Mouse (Mus musculus): Measurements from ENCODE around the gene Bin2.

The Bin2 gene

GRCm38 (mm10) chr15:100670004-100670403, 651 bp upstream of the Bin2 start:
- TF ChIP-seq GATA4 (IDR thresholded peaks at IDR 0.05; ENCODE audit: insufficient replicate concordance, low read length), result no peak

DNA sequence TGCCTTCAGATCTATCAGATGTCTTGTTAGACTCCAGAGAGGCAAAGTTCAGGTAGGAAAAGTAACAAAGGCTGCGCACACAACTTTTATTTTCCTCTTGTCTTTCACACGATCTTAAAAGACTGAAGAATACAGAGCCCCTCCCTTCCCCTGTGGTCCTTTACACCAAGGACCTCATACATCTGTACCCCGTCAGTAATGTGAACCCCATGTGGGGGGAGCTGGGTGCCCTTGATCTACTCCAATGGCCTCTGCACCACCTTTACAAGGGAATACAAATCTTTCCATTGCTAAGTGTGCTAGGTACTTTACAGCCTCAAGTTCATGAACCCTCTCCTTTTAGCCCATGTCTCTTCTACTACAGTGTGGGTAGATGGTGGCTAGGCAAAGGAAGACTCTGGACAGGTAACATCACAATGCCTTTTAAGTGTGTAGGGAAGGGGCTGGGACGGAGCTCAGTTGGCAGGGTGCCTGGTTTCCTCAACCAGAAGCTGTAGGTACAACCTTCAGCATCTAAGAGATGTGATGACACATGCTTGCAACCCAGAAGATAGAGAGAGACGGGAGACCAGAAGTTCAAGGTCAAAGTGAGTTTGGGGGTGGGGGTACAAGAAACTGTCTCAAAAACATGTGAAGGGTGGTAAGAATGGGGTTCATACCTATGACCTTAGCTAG, 1.3 kb downstream of the Bin2 start:
- TF ChIP-seq GATA4 (IDR thresholded peaks at IDR 0.05; ENCODE audit: insufficient replicate concordance, low read length), result no peak

DNA sequence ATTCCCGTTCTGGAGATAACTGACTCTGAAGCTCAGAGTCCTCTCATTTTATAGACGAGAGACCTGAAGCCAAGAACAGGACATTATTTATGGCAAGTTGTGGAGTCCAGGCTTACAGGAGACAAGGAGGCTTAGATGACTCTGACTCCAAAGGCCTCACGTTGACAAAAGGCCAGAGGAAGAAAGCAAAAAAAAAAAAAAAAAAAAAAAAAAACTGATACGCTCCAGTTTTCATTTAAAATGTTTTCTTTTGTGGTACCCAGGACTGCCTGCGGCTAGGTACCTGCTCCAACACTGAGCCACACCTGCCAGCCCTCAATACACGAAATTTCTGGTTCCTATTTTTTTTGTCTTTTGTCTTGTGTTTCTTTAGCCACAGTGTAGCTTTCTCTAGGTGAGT, 1.9 kb downstream of the Bin2 start:
- TF ChIP-seq GATA4 (IDR thresholded peaks at IDR 0.05; ENCODE audit: insufficient replicate concordance, low read length), result no peak

- no peak for TF ChIP-seq GATA4 (IDR thresholded peaks at IDR 0.05; ENCODE audit: insufficient replicate concordance, low read length)
Measured at GRCm38 (mm10) chr15:100666851-100667250, 2.5 kb downstream of the Bin2 start.

DNA sequence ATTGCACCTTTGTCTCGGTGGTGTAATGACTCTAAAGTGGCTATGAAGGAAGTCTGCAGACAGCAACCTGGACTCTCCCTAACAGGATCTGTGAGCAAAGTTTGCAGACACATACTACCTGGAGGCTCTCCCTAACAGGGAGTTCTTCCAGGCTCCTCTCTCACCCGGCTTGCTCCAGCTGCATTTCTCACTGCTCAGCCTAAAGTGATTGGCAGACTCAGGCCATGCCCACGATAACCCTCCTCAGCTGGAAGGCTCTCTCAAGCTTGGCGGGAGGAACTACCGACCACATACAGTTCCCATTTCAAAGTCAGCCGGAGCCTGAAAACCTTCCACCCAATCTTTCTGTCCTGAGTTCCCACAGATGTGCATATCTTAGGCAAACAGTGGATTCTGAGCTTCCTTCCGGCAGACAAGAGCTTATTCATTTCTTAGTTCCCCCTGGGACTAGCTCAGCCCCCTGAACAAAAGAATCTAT, 3.1 kb downstream of the Bin2 start:
- no peak; the same call in 1 of the 2 replicates for TF ChIP-seq GATA4 (IDR thresholded peaks at IDR 0.05; ENCODE audit: insufficient replicate concordance, low read length)

- no peak for TF ChIP-seq GATA4 (IDR thresholded peaks at IDR 0.05; ENCODE audit: insufficient replicate concordance, low read length)
Measured at GRCm38 (mm10) chr15:100665411-100666218, 3.7 kb downstream of the Bin2 start.

GRCm38 (mm10) chr15:100664813-100665274, 4.5 kb downstream of the Bin2 start:
- TF ChIP-seq GATA4 (IDR thresholded peaks at IDR 0.05; ENCODE audit: insufficient replicate concordance, low read length), result no peak

DNA sequence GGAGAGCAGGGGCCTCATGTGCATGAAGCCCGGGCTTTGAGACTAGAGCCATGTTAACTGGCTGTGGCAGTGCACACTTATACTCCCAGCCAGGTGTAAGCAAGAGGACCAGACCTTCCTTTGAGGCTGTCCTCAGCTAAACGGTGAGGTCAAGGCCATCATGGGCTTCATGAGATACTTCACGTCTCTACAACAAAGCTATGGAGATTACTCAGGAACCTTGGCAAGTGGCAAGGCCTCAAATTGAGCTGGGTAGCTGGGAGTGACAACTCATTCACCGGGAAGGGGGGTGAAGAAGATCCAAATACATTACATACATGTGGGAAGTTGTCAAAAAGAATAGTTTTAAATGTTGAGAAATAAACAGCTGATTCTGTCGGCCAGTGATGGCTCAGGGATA, 8.5 kb downstream of the Bin2 start:
- no peak for TF ChIP-seq GATA4 (IDR thresholded peaks at IDR 0.05; ENCODE audit: insufficient replicate concordance, low read length)

DNA sequence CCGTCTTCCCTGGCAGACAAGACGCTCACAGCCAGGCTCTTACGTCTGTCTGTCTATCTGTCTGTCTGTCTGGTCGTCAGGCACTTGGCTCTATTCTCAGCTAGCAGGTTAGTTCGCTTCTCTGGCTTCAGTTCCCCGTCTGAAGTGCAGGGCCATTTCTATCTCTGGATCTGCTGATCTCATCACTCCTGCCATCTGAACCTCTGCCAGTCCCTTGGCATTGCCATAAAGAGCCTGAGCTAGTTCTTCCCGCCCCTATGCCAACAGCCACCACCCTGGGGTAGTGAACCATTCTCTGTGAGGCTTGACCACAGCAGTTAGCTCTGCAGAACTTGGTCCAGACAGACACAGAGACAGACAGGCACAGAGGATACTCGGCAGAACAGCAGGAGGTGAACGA, 9.0 kb downstream of the Bin2 start:
- peak; percentile 33; the same call in 1 of the 2 replicates for TF ChIP-seq GATA4 (IDR thresholded peaks at IDR 0.05; ENCODE audit: insufficient replicate concordance, low read length)

DNA sequence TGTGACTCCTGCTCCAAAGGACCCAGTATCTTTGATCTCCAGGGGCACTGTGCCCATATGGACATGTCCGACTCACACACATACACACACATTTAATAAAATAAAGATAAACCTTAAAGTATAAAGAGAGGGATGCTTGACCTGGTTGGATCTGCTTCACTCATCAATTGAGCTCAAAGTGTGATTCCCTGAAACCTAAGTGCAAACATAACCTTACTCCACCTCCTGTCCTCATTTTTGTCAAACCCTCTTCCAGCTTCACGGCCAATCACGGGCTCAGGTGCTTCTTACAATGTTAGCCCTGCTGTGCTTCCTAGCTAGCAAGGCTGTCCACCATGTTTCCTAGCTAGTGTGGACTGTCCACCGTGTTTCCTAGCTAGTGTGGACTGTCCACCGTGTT, 14.2 kb downstream of the Bin2 start:
- TF ChIP-seq GATA4 (IDR thresholded peaks at IDR 0.05; ENCODE audit: insufficient replicate concordance, low read length), result no peak

- TF ChIP-seq GATA4 (IDR thresholded peaks at IDR 0.05; ENCODE audit: insufficient replicate concordance, low read length), result no peak
Measured at GRCm38 (mm10) chr15:100654271-100654670, 15.1 kb downstream of the Bin2 start.

DNA sequence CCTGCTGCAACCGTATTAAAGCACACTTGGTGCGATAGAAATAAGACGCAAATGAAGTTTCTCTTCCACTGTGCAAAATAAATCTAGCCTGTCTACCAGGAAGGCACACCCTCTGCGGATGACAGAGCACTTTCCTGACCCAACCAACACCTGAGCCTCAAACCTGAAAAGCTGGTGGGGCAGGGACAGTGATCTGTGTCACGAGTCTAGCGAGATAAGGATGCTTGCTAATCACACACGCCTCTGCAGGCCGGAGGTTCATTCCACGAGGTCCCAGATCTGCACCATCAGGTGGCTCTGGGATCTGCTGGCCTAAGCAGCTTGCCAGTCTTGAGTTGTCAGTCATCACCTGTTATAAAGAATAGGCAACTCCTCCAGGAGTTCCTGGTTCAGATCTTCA, 17.7 kb downstream of the Bin2 start:
- no peak for TF ChIP-seq GATA4 (IDR thresholded peaks at IDR 0.05; ENCODE audit: insufficient replicate concordance, low read length)

- no peak for TF ChIP-seq GATA4 (IDR thresholded peaks at IDR 0.05; ENCODE audit: insufficient replicate concordance, low read length)
Measured at GRCm38 (mm10) chr15:100650111-100650510, 19.2 kb downstream of the Bin2 start.

DNA sequence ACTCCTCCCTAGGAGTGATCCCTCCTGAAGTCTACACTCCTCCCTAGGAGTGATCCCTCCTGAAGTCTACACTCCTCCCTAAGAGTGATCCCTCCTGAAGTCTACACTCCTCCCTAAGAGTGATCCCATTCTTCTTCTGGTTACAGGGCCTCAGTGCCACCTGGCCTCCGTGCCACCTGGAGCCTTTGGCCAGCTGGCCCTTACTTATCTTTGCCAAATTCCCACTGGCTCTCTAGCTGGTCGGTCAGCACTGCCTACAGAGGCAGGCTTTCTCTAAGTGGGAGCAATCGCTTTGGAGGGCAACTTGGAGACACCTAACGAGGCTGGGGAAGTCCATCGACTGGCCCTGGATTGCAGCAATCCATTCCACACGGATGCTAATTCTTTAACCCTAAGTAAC, 23.2 kb downstream of the Bin2 start:
- no peak for TF ChIP-seq GATA4 (IDR thresholded peaks at IDR 0.05; ENCODE audit: insufficient replicate concordance, low read length)

- TF ChIP-seq GATA4 (IDR thresholded peaks at IDR 0.05; ENCODE audit: insufficient replicate concordance, low read length), result no peak
Measured at GRCm38 (mm10) chr15:100642451-100642850, 26.9 kb downstream of the Bin2 start.

- TF ChIP-seq GATA4 (IDR thresholded peaks at IDR 0.05; ENCODE audit: insufficient replicate concordance, low read length), result no peak
Measured at GRCm38 (mm10) chr15:100641226-100641810, 28.0 kb downstream of the Bin2 start.

All from liver, adult (tissue).